Mouse (Mus musculus): Measurements from ENCODE around the gene Atxn7l1. TPM values are rescaled to one million over a fixed set of nuclear protein-coding genes. Genes with fewer than 3 reads are reported as not detected.

Atxn7l1 gene
- total RNA-seq, 2 experiments from 2014 or later, result 63.2 to 64.8 TPM

DNA sequence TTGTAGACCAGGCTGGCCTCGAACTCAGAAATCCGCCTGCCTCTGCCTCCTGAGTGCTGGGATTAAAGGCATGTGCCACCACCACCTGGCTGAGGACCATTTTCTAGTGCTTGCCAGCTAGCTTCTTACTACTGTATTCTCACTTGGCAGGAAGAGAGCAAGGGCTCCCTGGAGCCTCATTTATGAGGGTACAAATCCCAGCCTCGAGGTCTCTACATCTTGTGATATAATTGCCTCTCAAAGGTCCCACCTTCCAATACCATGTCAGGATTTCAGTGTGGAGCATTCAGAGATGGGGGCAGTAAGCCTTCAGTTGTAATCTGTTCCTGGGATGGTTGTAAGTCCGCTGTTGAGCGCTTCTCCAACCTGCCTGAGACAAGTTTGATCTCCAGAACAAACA is 72.6 kb downstream of the Atxn7l1 start:
- no peak for TF ChIP-seq CTCF (IDR thresholded peaks at IDR 0.05)
- Histone ChIP-seq H3K27ac (0 out of 2 replicates have a peak overlapping the region, but pooled peaks have one; percentile 28), H3K4me3 (no peak overlapping the region)
- no peak for DNase-seq (ENCODE audit: extremely low spot score in 1 of 2, low spot score in 2 of 2)
- intact Hi-C loops (cut with DNase I), result loop anchor here (5.0 kb wide), 1 partner anchor 73 kb away; the partner anchor contains the start of gene Atxn7l1

GRCm38 (mm10) chr12:33220509-33221051 is 73.1 kb downstream of the Atxn7l1 start:
- Histone ChIP-seq H3K4me3 (no peak overlapping the region), H3K27ac (peak overlapping the region; percentile 50; the same call in 1 of the 2 replicates)
- intact Hi-C loops (cut with DNase I), result loop anchor here (5.0 kb wide), 1 partner anchor 73 kb away; the partner anchor contains the start of gene Atxn7l1
- DNase-seq (ENCODE audit: extremely low spot score in 1 of 2, low spot score in 2 of 2), result peak; percentile 50 to 66
- TF ChIP-seq CTCF (IDR thresholded peaks at IDR 0.05), result no peak

DNA sequence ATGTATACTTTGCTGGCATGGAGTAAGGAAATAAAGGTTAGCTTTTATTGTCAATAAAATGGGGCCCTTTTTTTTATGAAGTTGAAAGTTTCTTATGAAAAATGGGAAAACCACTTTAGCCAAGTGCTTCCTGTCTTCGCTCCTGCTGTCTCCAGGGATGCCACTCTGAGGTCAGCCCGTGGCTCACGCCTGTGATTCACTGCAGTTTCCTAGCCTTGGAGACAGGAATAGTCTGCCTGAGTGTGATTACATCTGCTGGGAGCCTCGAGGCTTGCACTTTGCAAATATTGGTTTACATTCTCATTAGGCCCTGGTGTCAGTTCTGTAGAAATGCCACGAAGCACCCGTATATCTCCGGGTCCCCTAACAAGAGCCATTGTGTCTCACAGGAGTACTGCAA is 74.7 kb downstream of the Atxn7l1 start:
- intact Hi-C loops (cut with DNase I), result loop anchor here (5.0 kb wide), 1 partner anchor 75 kb away; the partner anchor contains the start of gene Atxn7l1
- no peak for TF ChIP-seq CTCF (IDR thresholded peaks at IDR 0.05)
- no peak overlapping the region for H3K27ac ChIP-seq
- no peak overlapping the region for H3K4me3 ChIP-seq
- no peak for DNase-seq (ENCODE audit: extremely low spot score in 1 of 2, low spot score in 2 of 2)

DNA sequence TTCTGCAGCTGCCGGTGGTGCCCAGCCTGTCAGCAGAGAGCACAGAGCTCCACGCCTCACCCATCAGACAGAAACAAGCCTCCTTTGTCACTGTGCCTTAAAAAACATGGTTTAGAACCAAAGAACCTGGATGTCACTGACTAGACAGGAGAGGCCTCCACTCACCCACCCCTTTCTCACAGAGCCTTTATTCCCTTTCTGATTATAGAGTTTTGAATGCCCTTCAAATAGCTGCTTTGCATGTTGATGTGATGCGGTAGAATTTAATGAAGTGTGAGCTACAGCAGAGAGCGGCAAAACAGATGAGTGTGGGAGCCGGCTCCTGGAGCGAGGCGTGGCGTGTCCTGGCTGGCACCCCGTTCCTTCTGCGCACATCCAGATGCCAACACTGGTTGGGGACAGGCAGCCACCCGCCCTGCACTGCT is 77.6 kb downstream of the Atxn7l1 start:
- intact Hi-C loops (cut with DNase I), result no loop called here
- Histone ChIP-seq H3K27ac (peak overlapping the region; percentile 6), H3K4me3 (no peak overlapping the region)
- TF ChIP-seq CTCF (IDR thresholded peaks at IDR 0.05), result no peak
- DNase-seq (ENCODE audit: extremely low spot score in 1 of 2, low spot score in 2 of 2), result peak; percentile 51 to 62

- TF ChIP-seq CTCF (IDR thresholded peaks at IDR 0.05), result no peak
- H3K27ac ChIP-seq, result no peak overlapping the region
- H3K4me3 ChIP-seq, result no peak overlapping the region
- intact Hi-C loops (cut with DNase I), result no loop called here
- no peak for DNase-seq (ENCODE audit: extremely low spot score in 1 of 2, low spot score in 2 of 2)
These were observed 78.5 kb downstream of the Atxn7l1 start for GRCm38 (mm10) chr12:33225978-33226377.

GRCm38 (mm10) chr12:33226596-33226995 is 79.1 kb downstream of the Atxn7l1 start:
- intact Hi-C loops (cut with DNase I), result no loop called here
- H3K4me3 ChIP-seq, result no peak overlapping the region
- H3K27ac ChIP-seq, result no peak overlapping the region
- TF ChIP-seq CTCF (IDR thresholded peaks at IDR 0.05), result no peak
- DNase-seq (ENCODE audit: extremely low spot score in 1 of 2, low spot score in 2 of 2), result no peak

DNA sequence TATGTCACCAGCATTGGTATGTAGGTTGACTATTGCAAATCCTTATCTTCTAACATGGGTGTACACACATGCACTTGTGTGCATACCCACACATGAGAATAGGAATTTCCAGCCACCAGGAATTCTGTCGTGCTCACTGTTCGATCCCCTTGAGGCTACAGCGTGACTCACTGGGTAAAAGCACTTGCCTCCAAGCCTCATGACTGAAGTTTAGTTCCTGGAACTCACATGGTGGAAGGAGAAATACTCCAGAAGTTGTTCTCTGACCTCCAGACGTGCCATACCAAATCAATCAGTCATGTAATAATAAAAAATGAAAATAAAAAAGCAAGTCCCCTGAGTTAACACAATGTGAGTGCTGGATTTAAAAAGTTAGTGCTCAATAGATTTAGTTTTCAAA is 87.8 kb downstream of the Atxn7l1 start:
- intact Hi-C loops (cut with DNase I), result no loop called here
- H3K27ac ChIP-seq, result no peak overlapping the region
- TF ChIP-seq CTCF (IDR thresholded peaks at IDR 0.05), result no peak
- H3K4me3 ChIP-seq, result no peak overlapping the region
- DNase-seq (ENCODE audit: extremely low spot score in 1 of 2, low spot score in 2 of 2), result no peak

DNA sequence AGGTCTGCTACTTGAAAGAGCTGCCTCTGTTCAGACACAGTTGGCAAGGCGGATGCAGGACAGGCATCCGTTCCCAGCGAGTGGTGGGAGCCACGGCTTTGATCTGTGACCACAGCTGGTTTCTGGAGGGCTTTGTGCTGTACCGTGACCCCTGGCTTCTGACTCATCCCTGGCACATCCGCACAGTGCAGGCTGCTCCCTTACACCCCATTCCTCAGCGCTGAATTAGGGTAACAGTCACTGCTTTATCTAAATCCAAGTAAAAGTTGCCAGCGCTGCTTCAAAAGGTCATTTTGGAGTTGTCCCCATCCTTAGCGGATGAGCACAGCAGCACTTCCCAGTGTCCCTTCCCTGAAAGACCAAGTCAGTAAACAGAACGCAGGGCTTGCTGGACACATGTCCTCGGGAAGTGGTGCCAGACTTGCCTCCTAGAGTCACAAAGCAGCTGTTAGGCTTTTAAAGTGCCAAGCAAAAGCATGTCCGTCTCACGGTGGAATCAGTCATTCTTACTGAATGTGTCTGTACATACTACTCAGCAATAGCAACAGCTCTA is 88.4 kb downstream of the Atxn7l1 start:
- intact Hi-C loops (cut with DNase I), result no loop called here
- DNase-seq (ENCODE audit: extremely low spot score in 1 of 2, low spot score in 2 of 2), result no peak
- no peak overlapping the region for H3K27ac ChIP-seq
- no peak for TF ChIP-seq CTCF (IDR thresholded peaks at IDR 0.05)
- no peak overlapping the region for H3K4me3 ChIP-seq

DNA sequence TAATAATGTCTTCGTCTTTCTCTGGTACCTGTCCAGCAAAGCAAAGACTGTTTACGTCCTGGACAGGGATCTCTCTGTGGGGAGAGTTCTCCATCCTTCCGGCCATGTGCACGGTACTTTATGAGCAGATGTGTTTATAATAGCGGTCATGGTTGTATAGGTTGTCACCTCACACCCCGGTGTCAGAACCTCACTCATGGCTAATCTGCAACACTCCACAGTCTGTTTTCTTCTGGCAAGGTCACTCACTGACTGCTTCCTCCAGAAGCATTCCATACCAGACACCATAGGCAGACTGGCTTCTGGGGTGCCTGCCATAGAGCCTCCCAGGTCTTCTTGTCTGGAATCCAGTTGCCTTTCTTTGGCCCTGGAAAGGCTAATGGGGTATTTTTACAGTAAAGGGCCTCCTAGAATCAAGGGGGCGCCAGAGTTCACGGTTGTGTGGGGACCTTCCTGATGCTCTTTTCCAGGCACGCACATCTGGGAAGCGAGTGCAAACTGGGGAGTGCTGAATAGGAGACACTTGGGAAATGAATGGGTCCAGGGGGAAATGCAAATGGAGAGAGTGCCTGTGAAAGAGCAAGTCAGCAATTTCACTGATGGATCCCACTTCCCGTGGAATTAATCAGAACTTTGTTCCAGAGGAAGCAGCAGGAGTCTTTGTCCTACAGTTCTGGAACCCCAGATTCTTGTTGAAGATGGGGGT is 89.0 kb downstream of the Atxn7l1 start:
- intact Hi-C loops (cut with DNase I), result no loop called here
- no peak for DNase-seq (ENCODE audit: extremely low spot score in 1 of 2, low spot score in 2 of 2)
- no peak; the same call in 1 of the 2 replicates for TF ChIP-seq CTCF (IDR thresholded peaks at IDR 0.05)
- no peak overlapping the region for H3K4me3 ChIP-seq
- H3K27ac ChIP-seq, result no peak overlapping the region

DNA sequence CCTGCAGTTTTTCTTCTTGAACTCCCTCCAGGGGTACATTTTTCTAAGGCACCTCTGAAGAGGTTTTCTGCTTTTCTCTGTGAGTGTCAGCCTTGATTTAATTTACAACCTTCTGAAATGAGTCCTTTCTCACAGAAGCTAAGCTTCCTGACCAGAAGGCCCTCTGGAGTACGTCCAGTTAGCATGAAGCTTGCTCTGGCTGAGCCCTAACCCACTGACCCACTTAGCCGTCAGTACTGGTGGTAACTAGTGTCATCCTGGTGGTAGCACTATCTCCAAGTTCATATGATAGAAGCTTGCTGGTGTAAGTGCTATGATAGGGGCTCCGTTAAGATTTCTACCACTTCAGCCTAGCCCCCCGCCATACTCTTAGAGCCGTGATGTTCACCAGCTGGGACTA is 89.6 kb downstream of the Atxn7l1 start:
- H3K4me3 ChIP-seq, result no peak overlapping the region
- no peak for DNase-seq (ENCODE audit: extremely low spot score in 1 of 2, low spot score in 2 of 2)
- intact Hi-C loops (cut with DNase I), result no loop called here
- no peak for TF ChIP-seq CTCF (IDR thresholded peaks at IDR 0.05)
- H3K27ac ChIP-seq, result no peak overlapping the region

DNA sequence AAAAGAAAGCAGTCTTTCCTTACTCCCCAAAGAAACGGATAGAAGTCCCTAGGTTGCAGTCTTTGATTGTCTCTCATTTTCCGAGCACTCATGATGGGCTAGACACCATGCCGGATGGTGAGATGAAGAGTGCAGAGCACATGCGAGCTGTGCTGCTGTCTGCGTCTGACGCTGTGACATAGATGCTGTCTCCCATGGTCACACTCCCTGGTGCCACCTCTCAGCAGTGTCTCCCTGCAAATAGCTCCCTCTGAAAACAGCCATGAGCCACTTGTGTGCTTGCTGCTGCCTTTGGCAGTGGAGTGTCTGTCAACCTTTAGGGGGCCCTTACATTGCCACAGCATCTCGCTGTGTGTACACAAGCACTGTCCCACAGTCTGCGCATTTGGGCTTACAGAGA is 95.2 kb downstream of the Atxn7l1 start:
- DNase-seq (ENCODE audit: extremely low spot score in 1 of 2, low spot score in 2 of 2), result no peak
- TF ChIP-seq CTCF (IDR thresholded peaks at IDR 0.05), result no peak
- Histone ChIP-seq H3K4me3 (no peak overlapping the region), H3K27ac (no peak overlapping the region)
- intact Hi-C loops (cut with DNase I), result no loop called here

- peak in 1 of 2 experiments; percentile 43 for DNase-seq (ENCODE audit: extremely low spot score in 1 of 2, low spot score in 2 of 2)
- H3K27ac ChIP-seq, result peak overlapping the region; percentile 63
- intact Hi-C loops (cut with DNase I), result no loop called here
- H3K4me3 ChIP-seq, result no peak overlapping the region
- TF ChIP-seq CTCF (IDR thresholded peaks at IDR 0.05), result no peak
These were observed 96.8 kb downstream of the Atxn7l1 start for GRCm38 (mm10) chr12:33244132-33244875.

Data from left cerebral cortex, adult 2 months (tissue).